Mouse (Mus musculus): Measurements from ENCODE around the gene Ceacam1.
"Not testable (repeated sequence)": the region's sequence is repeated elsewhere in the genome, so short reads cannot be mapped to it uniquely, and the experiment has no call there.

Ceacam1 gene

GRCm38 (mm10) chr7:25477091-25477751 is at the start of gene Ceacam1:
TSS of gene Ceacam1 (minus strand) at chr7:25477603.
- DNase-seq = peak; percentile 86

- not testable (repeated sequence) for DNase-seq
Observed at GRCm38 (mm10) chr7:25516070-25516777, 38.8 kb upstream of the Ceacam1 start.

- DNase-seq = not testable (repeated sequence)
Observed at GRCm38 (mm10) chr7:25515667-25516066, 38.3 kb upstream of the Ceacam1 start.

GRCm38 (mm10) chr7:25509925-25510324 is 32.5 kb upstream of the Ceacam1 start:
- no peak for DNase-seq

GRCm38 (mm10) chr7:25494649-25495048 is 17.2 kb upstream of the Ceacam1 start:
- DNase-seq = no peak

- DNase-seq = not testable (repeated sequence)
Observed at GRCm38 (mm10) chr7:25490698-25491097, 13.3 kb upstream of the Ceacam1 start.

GRCm38 (mm10) chr7:25489382-25489781 is 12.0 kb upstream of the Ceacam1 start:
- DNase-seq = not testable (repeated sequence)

GRCm38 (mm10) chr7:25486186-25486585 is 8.8 kb upstream of the Ceacam1 start:
- DNase-seq = peak; percentile 62

GRCm38 (mm10) chr7:25485061-25485460 is 7.7 kb upstream of the Ceacam1 start:
- DNase-seq = no peak

- no peak for DNase-seq
Observed at GRCm38 (mm10) chr7:25483133-25483735, 5.8 kb upstream of the Ceacam1 start.

- DNase-seq = not testable (repeated sequence)
Observed at GRCm38 (mm10) chr7:25480791-25481190, 3.4 kb upstream of the Ceacam1 start.

GRCm38 (mm10) chr7:25479440-25479839 is 2.0 kb upstream of the Ceacam1 start:
- DNase-seq = peak; percentile 65

- DNase-seq = not testable (repeated sequence)
Observed at GRCm38 (mm10) chr7:25477752-25478093, 320 bp upstream of the Ceacam1 start.

- DNase-seq = not testable (repeated sequence)
Observed at GRCm38 (mm10) chr7:25471821-25472220, 5.6 kb downstream of the Ceacam1 start.

GRCm38 (mm10) chr7:25465586-25465985 is 11.8 kb downstream of the Ceacam1 start:
- DNase-seq = not testable (repeated sequence)

- DNase-seq = no peak
Observed at GRCm38 (mm10) chr7:25465010-25465409, 12.4 kb downstream of the Ceacam1 start.

- not testable (repeated sequence) for DNase-seq
Observed at GRCm38 (mm10) chr7:25462033-25462337, 15.4 kb downstream of the Ceacam1 start.

GRCm38 (mm10) chr7:25461336-25462032 is 15.9 kb downstream of the Ceacam1 start:
- peak; percentile 33 for DNase-seq

- no peak for DNase-seq
Observed at GRCm38 (mm10) chr7:25452103-25452502, 25.3 kb downstream of the Ceacam1 start.

GRCm38 (mm10) chr7:25449913-25450890 is 27.2 kb downstream of the Ceacam1 start:
- no peak for DNase-seq

GRCm38 (mm10) chr7:25440816-25441153 is 36.6 kb downstream of the Ceacam1 start:
- no peak for DNase-seq
